Mouse (Mus musculus): ENCODE measurements at regions not wholly inside any gene's neighbourhood (a gene's known extent, or its start where the extent isn't known, plus 50 kb on each side); places are given as distances from the start of the nearest gene placed in this dataset.

GRCm38 (mm10) chr9:103813791-103814190 is 52.2 kb upstream of the Tmem108 start:
- DNase-seq, result no peak

- no peak for DNase-seq
Observed at GRCm38 (mm10) chr9:103818998-103819397, 57.4 kb upstream of the Tmem108 start.

- no peak for DNase-seq
Observed at GRCm38 (mm10) chr9:103821632-103822031, 60.0 kb upstream of the Tmem108 start.

GRCm38 (mm10) chr9:103823491-103823890 is 61.9 kb upstream of the Tmem108 start:
- no peak for DNase-seq

GRCm38 (mm10) chr9:103841199-103841598 is 79.6 kb upstream of the Tmem108 start:
- no peak for DNase-seq

GRCm38 (mm10) chr9:103843836-103844235 is 82.2 kb upstream of the Tmem108 start:
- DNase-seq, result no peak

GRCm38 (mm10) chr9:103845916-103846457 is 84.3 kb upstream of the Tmem108 start:
- no peak for DNase-seq

GRCm38 (mm10) chr9:103847931-103848330 is 86.3 kb upstream of the Tmem108 start:
- no peak for DNase-seq

GRCm38 (mm10) chr9:103849079-103849478 is 87.4 kb upstream of the Tmem108 start:
- no peak for DNase-seq

GRCm38 (mm10) chr9:103852691-103853090 is 91.1 kb upstream of the Tmem108 start:
- no peak for DNase-seq

GRCm38 (mm10) chr9:103860658-103861377 is 99.2 kb upstream of the Tmem108 start:
- DNase-seq, result no peak

- no peak for DNase-seq
Observed at GRCm38 (mm10) chr9:103862493-103862892, 100.9 kb upstream of the Tmem108 start.

GRCm38 (mm10) chr9:103867433-103868209 is 106.0 kb upstream of the Tmem108 start:
- no peak for DNase-seq

- no peak for DNase-seq
Observed at GRCm38 (mm10) chr9:103869276-103869675, 107.6 kb upstream of the Tmem108 start.

GRCm38 (mm10) chr9:103872119-103872518 is 110.5 kb upstream of the Tmem108 start:
- DNase-seq, result no peak

GRCm38 (mm10) chr9:103873876-103874275 is 112.2 kb upstream of the Tmem108 start:
- DNase-seq, result no peak

- no peak for DNase-seq
Observed at GRCm38 (mm10) chr9:103877851-103878250, 116.2 kb upstream of the Tmem108 start.

GRCm38 (mm10) chr9:103892827-103893226 is 109.5 kb upstream of the Nphp3 start:
- DNase-seq, result no peak

- no peak for DNase-seq
Observed at GRCm38 (mm10) chr9:103894376-103894775, 108.0 kb upstream of the Nphp3 start.

GRCm38 (mm10) chr9:103899311-103899710 is 103.0 kb upstream of the Nphp3 start:
- no peak for DNase-seq

- no peak for DNase-seq
Observed at GRCm38 (mm10) chr9:103911347-103911746, 91.0 kb upstream of the Nphp3 start.

- no peak for DNase-seq
Observed at GRCm38 (mm10) chr9:103915126-103915525, 87.2 kb upstream of the Nphp3 start.

GRCm38 (mm10) chr9:103917771-103918170 is 84.6 kb upstream of the Nphp3 start:
- DNase-seq, result no peak

GRCm38 (mm10) chr9:103922356-103922755 is 80.0 kb upstream of the Nphp3 start:
- DNase-seq, result no peak

Data from right cerebral cortex, postnatal 25 days (tissue).